Mouse (Mus musculus) stomach, embryonic 16.5 days (tissue): ENCODE data around the gene Nat8f1. TPM values are rescaled to one million over a fixed set of nuclear protein-coding genes. Genes with fewer than 3 reads are reported as not detected.
"Not testable (repeated sequence)": the region's sequence is repeated elsewhere in the genome, so short reads cannot be mapped to it uniquely, and the experiment has no call there.

Source experiments
- ATAC-seq: fragments of 200-750 bp; cut with Nextera tagmentation; 2 replicates; pipeline ENCODE4 v1.8.0; 2017; ENCODE audit warnings: moderate number of reproducible peaks, moderate TSS enrichment; ENCODE audit not compliant: insufficient read depth, low FRiP score
- H3K27ac ChIP-seq: fragments of 300-500 bp; sonication (generic); 2 replicates; pipeline ENCODE4 v1.5.1; 2014; ENCODE audit warnings: low read length
- H3K27me3 ChIP-seq: fragments of 300-500 bp; sonication (generic); 2 replicates; pipeline ENCODE4 v1.6.1; 2014; ENCODE audit warnings: low read length, control low read depth, mixed read lengths; ENCODE audit not compliant: control insufficient read depth, insufficient read depth
- H3K36me3 ChIP-seq: fragments of 300-500 bp; sonication (generic); 2 replicates; pipeline ENCODE4 v1.6.1; 2014; ENCODE audit warnings: low read length; ENCODE audit not compliant: control insufficient read depth, insufficient read depth
- H3K4me1 ChIP-seq: fragments of 300-500 bp; sonication (generic); 2 replicates; pipeline ENCODE4 v1.6.1; 2014; ENCODE audit warnings: low read length, control low read depth, mixed read lengths; ENCODE audit not compliant: control insufficient read depth, insufficient read depth
- H3K4me2 ChIP-seq: fragments of 300-500 bp; sonication (generic); 2 replicates; pipeline ENCODE4 v1.6.1; 2014; ENCODE audit warnings: low read depth, low read length, mixed read lengths
- H3K4me3 ChIP-seq: fragments of 300-500 bp; sonication (generic); replicated peaks from 2 replicates; pipeline ENCODE4 v1.5.1; 2014; ENCODE audit warnings: mild to moderate bottlenecking, low read length
- H3K9ac ChIP-seq: fragments of 300-500 bp; sonication (generic); 2 replicates; pipeline ENCODE4 v1.6.1; 2014; ENCODE audit warnings: low read length
- H3K9me3 ChIP-seq: fragments of 300-500 bp; sonication (generic); replicated peaks from 2 replicates; pipeline ENCODE4 v1.6.1; 2016; ENCODE audit warnings: low read length, control low read depth; ENCODE audit not compliant: control insufficient read depth
- WGBS: fragments of 180-500 bp; shearing (Covaris S2); extraction: QIAGEN DNeasy Blood & Tissue Kit; methylation state at CpG from one replicate; pipeline ENCODE4 v1.1.7; 2014; 5-methylcytosine and 5-hydroxymethylcytosine counted together
- polyA plus RNA-seq: library from polyadenylated mRNA; unstranded; fragments of >200 nt; fragmentation: Nextera tagmentation; extraction: Ambion mirVana; gene quantifications from 2 replicates; pipeline ENCODE4 v1.2.1, GENCODE M21; 2015

The Nat8f1 gene
- polyA plus RNA-seq, 1 experiment from 2014 or later, result 7.4 TPM

DNA sequence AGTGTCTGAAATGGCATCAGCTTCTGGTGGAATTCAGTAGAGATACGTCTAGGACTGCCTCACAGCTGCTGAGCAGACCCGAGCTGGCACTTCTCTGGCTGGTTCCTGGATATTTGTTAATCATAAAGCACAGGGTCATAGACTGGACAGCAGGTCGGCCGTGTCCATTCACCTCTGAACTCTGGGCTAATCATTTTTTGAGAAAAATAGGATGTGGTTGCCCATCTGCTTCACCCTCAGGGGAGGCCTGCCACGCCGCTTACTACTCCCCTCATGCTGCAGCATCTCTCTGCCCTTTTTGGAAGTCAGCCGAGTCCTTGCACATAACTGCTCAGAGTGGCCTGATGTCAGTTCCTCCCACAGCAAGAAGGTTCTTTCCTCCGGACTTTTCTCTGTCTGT, 18.6 kb upstream of the Nat8f1 start:
- H3K9me3 ChIP-seq, result no peaks in the 10 kb centered on the region
- peaks cover 7% of the 10 kb centered on the region; the same call in 1 of the 2 replicates for H3K36me3 ChIP-seq
- no peak overlapping the region for H3K27ac ChIP-seq
- no peaks in the 10 kb centered on the region for H3K27me3 ChIP-seq
- ATAC-seq, result no peak
- 76% methylated on average over 8 of the region's 8 CpGs for WGBS
- no peak overlapping the region for H3K4me2 ChIP-seq
- H3K4me1 ChIP-seq, result no peaks in the 10 kb centered on the region
- no peak overlapping the region for H3K4me3 ChIP-seq
- H3K9ac ChIP-seq, result no peak overlapping the region

GRCm38 (mm10) chr6:85929312-85929711, 13.8 kb upstream of the Nat8f1 start:
- H3K9me3 ChIP-seq, result no peaks in the 10 kb centered on the region
- H3K4me1 ChIP-seq, result no peaks in the 10 kb centered on the region
- 0 out of 2 replicates have a peak, but pooled peaks have one; percentile 21 for ATAC-seq
- WGBS, result 81% methylated on average over 1 of the region's 1 CpGs
- H3K4me2 ChIP-seq, result no peak overlapping the region
- H3K36me3 ChIP-seq, result peaks cover 14% of the 10 kb centered on the region; the same call in 1 of the 2 replicates
- no peak overlapping the region for H3K4me3 ChIP-seq
- H3K27me3 ChIP-seq, result no peaks in the 10 kb centered on the region
- H3K27ac ChIP-seq, result no peak overlapping the region
- no peak overlapping the region for H3K9ac ChIP-seq

GRCm38 (mm10) chr6:85927476-85928464, 12.3 kb upstream of the Nat8f1 start:
- no peak overlapping the region for H3K4me2 ChIP-seq
- no peaks in the 10 kb centered on the region for H3K9me3 ChIP-seq
- ATAC-seq, result no peak
- no peak overlapping the region for H3K9ac ChIP-seq
- 88% methylated on average over 9 of the region's 9 CpGs for WGBS
- no peaks in the 10 kb centered on the region for H3K27me3 ChIP-seq
- no peaks in the 10 kb centered on the region for H3K4me1 ChIP-seq
- no peak overlapping the region for H3K4me3 ChIP-seq
- H3K27ac ChIP-seq, result no peak overlapping the region
- peaks cover 14% of the 10 kb centered on the region; the same call in 1 of the 2 replicates for H3K36me3 ChIP-seq

DNA sequence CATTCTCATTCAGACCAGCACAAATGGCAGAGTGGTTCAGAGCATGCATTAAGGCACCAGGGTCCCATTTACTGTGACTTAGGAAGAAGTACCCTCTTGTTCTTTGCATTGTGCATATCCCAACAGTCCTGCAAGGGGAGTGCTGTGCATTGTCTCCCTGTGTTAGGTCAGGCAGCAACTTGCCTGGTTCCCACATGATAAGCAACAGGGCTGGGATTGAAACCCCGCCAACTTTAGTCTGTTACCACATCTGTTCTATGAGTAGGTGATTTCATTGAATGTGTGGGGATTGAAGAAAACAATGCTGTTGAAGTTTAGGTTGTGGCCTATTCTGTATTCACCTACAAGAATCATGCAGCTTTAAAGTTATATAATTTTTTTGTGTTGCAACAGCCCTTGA, 11.2 kb upstream of the Nat8f1 start:
- ATAC-seq, result no peak
- Histone ChIP-seq H3K27me3 (no peaks in the 10 kb centered on the region), H3K27ac (no peak overlapping the region), H3K4me3 (no peak overlapping the region), H3K36me3 (peaks cover 14% of the 10 kb centered on the region; the same call in 1 of the 2 replicates), H3K9ac (no peak overlapping the region), H3K4me2 (no peak overlapping the region), H3K4me1 (no peaks in the 10 kb centered on the region), H3K9me3 (no peaks in the 10 kb centered on the region)
- WGBS, result 85% methylated on average over 1 of the region's 1 CpGs

GRCm38 (mm10) chr6:85923643-85924042, 8.2 kb upstream of the Nat8f1 start:
- no peaks in the 10 kb centered on the region for H3K27me3 ChIP-seq
- no peaks in the 10 kb centered on the region for H3K4me1 ChIP-seq
- H3K9me3 ChIP-seq, result no peaks in the 10 kb centered on the region
- H3K4me3 ChIP-seq, result no peak overlapping the region
- WGBS, result 83% methylated on average over 1 of the region's 1 CpGs
- H3K36me3 ChIP-seq, result peaks cover 3% of the 10 kb centered on the region; the same call in 1 of the 2 replicates
- H3K27ac ChIP-seq, result no peak overlapping the region
- H3K9ac ChIP-seq, result no peak overlapping the region
- no peak for ATAC-seq
- no peak overlapping the region for H3K4me2 ChIP-seq

DNA sequence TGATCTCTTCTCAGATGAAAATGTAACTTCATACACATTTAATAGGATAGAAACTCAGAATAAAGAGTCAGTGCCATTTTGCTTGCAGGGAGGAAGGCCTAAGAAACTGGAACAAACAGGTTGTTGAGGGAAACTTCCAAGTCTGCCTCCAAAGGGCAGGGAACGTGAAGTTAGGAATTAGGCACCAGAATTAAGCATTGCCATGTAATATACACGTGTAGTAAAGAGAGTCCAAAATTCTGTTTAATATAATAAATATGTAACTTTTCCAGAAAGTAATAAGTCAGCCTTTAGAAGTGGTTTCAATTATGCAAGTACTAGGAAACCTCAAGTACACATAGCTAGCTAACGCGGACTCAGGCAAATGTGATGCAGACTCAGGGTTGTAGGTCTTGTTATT, 3.9 kb upstream of the Nat8f1 start:
- no peak for ATAC-seq
- peaks cover 11% of the 10 kb centered on the region for H3K4me1 ChIP-seq
- no peak overlapping the region for H3K27ac ChIP-seq
- no peak overlapping the region for H3K9ac ChIP-seq
- WGBS, result 91% methylated on average over 4 of the region's 4 CpGs
- H3K9me3 ChIP-seq, result no peaks in the 10 kb centered on the region
- no peak overlapping the region for H3K4me3 ChIP-seq
- H3K36me3 ChIP-seq, result no peaks in the 10 kb centered on the region
- H3K4me2 ChIP-seq, result no peak overlapping the region
- H3K27me3 ChIP-seq, result no peaks in the 10 kb centered on the region

- not testable (repeated sequence) for H3K9me3 ChIP-seq, H3K36me3 ChIP-seq, H3K4me3 ChIP-seq, ATAC-seq, H3K27ac ChIP-seq, H3K9ac ChIP-seq, H3K4me2 ChIP-seq, H3K27me3 ChIP-seq
- WGBS, result 91% methylated on average over 3 of the region's 3 CpGs
- H3K4me1 ChIP-seq, result peaks cover 12% of the 10 kb centered on the region
Observed at GRCm38 (mm10) chr6:85918341-85918740, 2.9 kb upstream of the Nat8f1 start.

DNA sequence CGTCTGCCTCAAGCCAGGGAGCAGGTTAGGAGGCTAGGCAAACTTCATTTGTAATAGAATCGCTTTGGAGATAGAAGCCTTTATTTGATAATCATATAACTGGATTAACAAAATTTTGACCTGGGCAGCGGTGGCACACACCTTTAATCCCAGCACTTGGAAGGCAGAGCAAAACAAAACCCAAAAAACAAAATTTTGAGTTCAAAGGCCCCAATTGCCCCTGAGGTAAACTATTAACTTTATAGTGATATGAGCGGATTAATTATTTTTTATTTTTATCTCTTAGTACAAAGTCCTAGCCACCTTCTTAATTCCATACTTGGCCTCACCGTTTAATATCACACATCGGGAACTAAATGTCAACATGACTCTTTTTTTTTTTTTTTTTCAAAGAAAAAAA, 1.1 kb upstream of the Nat8f1 start:
- Histone ChIP-seq H3K27me3 (no peaks in the 10 kb centered on the region), H3K4me2 (peak overlapping the region; percentile 58), H3K4me3 (peak overlapping the region; percentile 72), H3K4me1 (peaks cover 12% of the 10 kb centered on the region), H3K36me3 (no peaks in the 10 kb centered on the region), H3K9me3 (no peaks in the 10 kb centered on the region), H3K9ac (peak overlapping the region; percentile 83), H3K27ac (no peak overlapping the region)
- 72% methylated on average over 6 of the region's 6 CpGs for WGBS
- ATAC-seq, result no peak

DNA sequence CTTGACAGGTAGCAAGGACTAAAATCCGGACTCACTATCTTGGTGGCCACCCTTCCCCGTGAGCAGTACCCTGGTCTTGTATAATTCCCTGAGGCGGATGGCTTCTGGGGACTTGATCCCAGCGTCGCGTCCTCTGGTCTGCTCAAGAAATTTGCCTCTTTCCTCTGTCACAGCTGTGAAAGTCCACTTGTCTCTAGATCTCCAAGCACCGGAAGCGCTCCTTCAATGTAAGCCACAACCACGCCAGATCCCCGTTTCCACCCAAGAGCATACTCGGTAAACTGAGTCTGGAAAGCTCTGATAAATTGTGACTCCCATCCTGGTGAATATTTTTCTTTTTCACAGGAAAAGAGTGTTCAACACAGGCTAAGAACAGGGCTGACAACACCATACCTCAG, 347 bp downstream of the Nat8f1 start:
- peak overlapping the region; percentile 72 for H3K4me3 ChIP-seq
- no peaks in the 10 kb centered on the region for H3K36me3 ChIP-seq
- no peak for ATAC-seq
- H3K27me3 ChIP-seq, result no peaks in the 10 kb centered on the region
- H3K9me3 ChIP-seq, result no peaks in the 10 kb centered on the region
- H3K4me2 ChIP-seq, result peak overlapping the region; percentile 87
- H3K27ac ChIP-seq, result peak overlapping the region; percentile 92
- peak overlapping the region; percentile 83 for H3K9ac ChIP-seq
- 3% methylated on average over 11 of the region's 11 CpGs for WGBS
- H3K4me1 ChIP-seq, result peaks cover 12% of the 10 kb centered on the region
